In genomic region chr3:102525856-102526255, GRCm38 (mm10) we compare ENCODE assay signal across 15 mouse cellular contexts. TPM values are rescaled to one million over a fixed set of nuclear protein-coding genes. Genes with fewer than 3 reads are reported as not detected.
A peak's percentile ranks its signal among the peaks of the same experiment; 100 is the strongest.
DNase-seq lines count a peak whose midpoint lies in the region; ATAC-seq and TF ChIP-seq lines count a peak whose summit lies in the region.
"Had no signal": no experiment of that assay in that cellular context is flagged by ENCODE, and none has a peak within 500 bp of the region (broad histone marks: within the 10 kb centered on the region; RNA-seq: fewer than 3 reads in every experiment).

No protein-coding gene starts in this region.

- no peak overlapping the region for H3K4me2 ChIP-seq in lung, embryonic 14.5 days
- H3K4me2 ChIP-seq in embryonic facial prominence, embryonic 12.5 days (replicated peaks): no peak overlapping the region
- H3K4me2 ChIP-seq in heart, embryonic 15.5 days: peak overlapping the region; percentile 38
- H3K4me2 ChIP-seq in hindbrain, embryonic 12.5 days (replicated peaks): no peak overlapping the region
- H3K4me2 ChIP-seq: forebrain, embryonic 13.5 days; hindbrain, embryonic 14.5 days; liver, embryonic 13.5 days; neural tube, embryonic 13.5 days had no signal

- no peak for TF ChIP-seq POLR2A in small intestine, adult 2 months (IDR thresholded peaks at IDR 0.05; ENCODE audit: low read depth, low read length)

- no peaks in the 10 kb centered on the region for H3K9me3 ChIP-seq in lung, embryonic 14.5 days (ENCODE audit: low read depth, low read length)
- no peaks in the 10 kb centered on the region for H3K9me3 ChIP-seq in embryonic facial prominence, embryonic 12.5 days
- no peaks in the 10 kb centered on the region for H3K9me3 ChIP-seq in heart, embryonic 15.5 days (replicated peaks)
- H3K9me3 ChIP-seq in hindbrain, embryonic 12.5 days (replicated peaks): no peaks in the 10 kb centered on the region
- H3K9me3 ChIP-seq: forebrain, embryonic 13.5 days; liver, embryonic 13.5 days; neural tube, embryonic 13.5 days had no signal

- 0 out of 2 replicates have a peak, but pooled peaks cover 6% of the 10 kb centered on the region for H3K4me1 ChIP-seq in lung, embryonic 14.5 days (ENCODE audit: insufficient read depth)
- H3K4me1 ChIP-seq in embryonic facial prominence, embryonic 12.5 days: peaks cover 39% of the 10 kb centered on the region
- peaks cover 20% of the 10 kb centered on the region for H3K4me1 ChIP-seq in heart, embryonic 15.5 days (replicated peaks)
- H3K4me1 ChIP-seq in small intestine, adult 2 months (ENCODE audit: control insufficient read depth, insufficient read depth, insufficient read length, low read length): no peaks in the 10 kb centered on the region; the same call in 1 of the 2 replicates
- H3K4me1 ChIP-seq in hindbrain, embryonic 12.5 days: no peaks in the 10 kb centered on the region
- H3K4me1 ChIP-seq: forebrain, embryonic 13.5 days; liver, embryonic 13.5 days; neural tube, embryonic 13.5 days had no signal

- no peak for TF ChIP-seq CTCF in lung, embryonic 14.5 days (IDR thresholded peaks at IDR 0.05; ENCODE audit: low read depth)
- no peak for TF ChIP-seq CTCF in small intestine, adult 2 months (IDR thresholded peaks at IDR 0.05; ENCODE audit: extremely low read depth, insufficient read length, insufficient replicate concordance, low read depth, low read length)

- H3K27me3 ChIP-seq in lung, embryonic 14.5 days (ENCODE audit: insufficient read depth, low read length): no peaks in the 10 kb centered on the region
- H3K27me3 ChIP-seq in embryonic facial prominence, embryonic 12.5 days: no peaks in the 10 kb centered on the region
- H3K27me3 ChIP-seq in heart, embryonic 15.5 days: no peaks in the 10 kb centered on the region
- no peaks in the 10 kb centered on the region for H3K27me3 ChIP-seq in small intestine, adult 2 months (ENCODE audit: control insufficient read depth, insufficient read depth, low read length)
- no peaks in the 10 kb centered on the region for H3K27me3 ChIP-seq in hindbrain, embryonic 12.5 days
- H3K27me3 ChIP-seq: forebrain, embryonic 13.5 days; liver, embryonic 13.5 days; neural tube, embryonic 13.5 days had no signal

- H3K27ac ChIP-seq in lung, embryonic 14.5 days (ENCODE audit: low read depth): no peak overlapping the region
- peak overlapping the region; percentile 71 for H3K27ac ChIP-seq in embryonic facial prominence, embryonic 12.5 days
- 0 out of 2 replicates have a peak overlapping the region, but pooled peaks have one; percentile 6 for H3K27ac ChIP-seq in heart, embryonic 15.5 days
- 0 out of 2 replicates have a peak overlapping the region, but pooled peaks have one; percentile 22 for H3K27ac ChIP-seq in small intestine, adult 2 months (ENCODE audit: insufficient read depth, low read depth, low read length)
- H3K27ac ChIP-seq in hindbrain, embryonic 12.5 days: no peak overlapping the region; the same call in 1 of the 2 replicates
- H3K27ac ChIP-seq: forebrain, embryonic 13.5 days; hindbrain, embryonic 14.5 days; liver, embryonic 13.5 days; neural tube, embryonic 13.5 days had no signal

- 63% methylated on average over 8 of the region's 8 CpGs for WGBS in lung, embryonic 14.5 days
- 50% methylated on average over 8 of the region's 8 CpGs for WGBS in embryonic facial prominence, embryonic 12.5 days
- 61% methylated on average over 8 of the region's 8 CpGs for WGBS in heart, embryonic 15.5 days
- 60% methylated on average over 8 of the region's 8 CpGs for WGBS in small intestine, adult 2 months
- WGBS in hindbrain, embryonic 12.5 days: 65% methylated on average over 8 of the region's 8 CpGs

- ATAC-seq in lung, embryonic 14.5 days (ENCODE audit: insufficient read depth): no peak
- ATAC-seq in embryonic facial prominence, embryonic 12.5 days (ENCODE audit: insufficient number of reproducible peaks, insufficient read depth, low FRiP score, low TSS enrichment): no peak
- no peak for ATAC-seq in heart, embryonic 15.5 days (replicated peaks; ENCODE audit: insufficient number of reproducible peaks, insufficient read depth, low FRiP score, low read depth)
- no peak for ATAC-seq in hindbrain, embryonic 12.5 days (ENCODE audit: low FRiP score)
- ATAC-seq: forebrain, embryonic 13.5 days had no signal

- H3K4me3 ChIP-seq in lung, embryonic 14.5 days (ENCODE audit: low read depth, low read length): no peak overlapping the region
- no peak overlapping the region for H3K4me3 ChIP-seq in embryonic facial prominence, embryonic 12.5 days
- H3K4me3 ChIP-seq in heart, embryonic 15.5 days: peak overlapping the region; percentile 12; the same call in 1 of the 2 replicates
- no peak overlapping the region for H3K4me3 ChIP-seq in small intestine, adult 2 months (ENCODE audit: low read depth, low read length)
- no peak overlapping the region for H3K4me3 ChIP-seq in hindbrain, embryonic 12.5 days
- H3K4me3 ChIP-seq: forebrain, embryonic 13.5 days; liver, embryonic 13.5 days; neural tube, embryonic 13.5 days had no signal

- DNase-seq in lung, embryonic 14.5 days: peak; percentile 14
- no peak for DNase-seq in lung, postnatal 14 days
- DNase-seq in frontal cortex, postnatal 25 days (ENCODE audit: low spot score in 2 of 2): no peak
- DNase-seq: cerebellum, adult 9-11 months; kidney, adult 11 months; liver, embryonic 13.5 days; spleen, adult 18-20 months; thymus, postnatal 36 days had no signal

- no peak overlapping the region for H3K9ac ChIP-seq in lung, embryonic 14.5 days
- no peak overlapping the region for H3K9ac ChIP-seq in embryonic facial prominence, embryonic 12.5 days
- H3K9ac ChIP-seq in heart, embryonic 15.5 days: no peak overlapping the region
- no peak overlapping the region for H3K9ac ChIP-seq in hindbrain, embryonic 12.5 days
- H3K9ac ChIP-seq: forebrain, embryonic 13.5 days; hindbrain, embryonic 14.5 days; liver, embryonic 13.5 days; neural tube, embryonic 13.5 days had no signal

- no peaks in the 10 kb centered on the region for H3K36me3 ChIP-seq in lung, embryonic 14.5 days (ENCODE audit: insufficient read depth)
- no peaks in the 10 kb centered on the region for H3K36me3 ChIP-seq in embryonic facial prominence, embryonic 12.5 days
- H3K36me3 ChIP-seq in heart, embryonic 15.5 days: no peaks in the 10 kb centered on the region
- no peaks in the 10 kb centered on the region for H3K36me3 ChIP-seq in small intestine, adult 2 months (ENCODE audit: control insufficient read depth, insufficient read depth, low read length)
- H3K36me3 ChIP-seq in hindbrain, embryonic 12.5 days: no peaks in the 10 kb centered on the region
- H3K36me3 ChIP-seq: liver, embryonic 13.5 days; neural tube, embryonic 13.5 days had no signal

RNA-seq across cellular contexts. Expression of gene Ngf, which starts 56.1 kb away (rescaled TPM):
- 0.82 and 1.7 TPM in 2 replicates for polyA plus RNA-seq in lung, embryonic 14.5 days (2014; fragmentation: Nextera tagmentation; extraction: Ambion mirVana)
- polyA plus RNA-seq in embryonic facial prominence, embryonic 12.5 days (2016; fragmentation: Nextera tagmentation; extraction: Ambion mirVana): 6.7 and 12.4 TPM in 2 replicates
- 2.6 and 3.1 TPM in 2 replicates for polyA plus RNA-seq in heart, embryonic 15.5 days (2015; fragmentation: Nextera tagmentation; extraction: Ambion mirVana)
- polyA plus RNA-seq in small intestine, adult 2 months (2012; rRNA removed): 2.0 and 2.1 TPM in 2 replicates
- polyA plus RNA-seq in hindbrain, embryonic 12.5 days (2016; fragmentation: Nextera tagmentation; extraction: Ambion mirVana): 1.6 and 2.5 TPM in 2 replicates

Comparison
In these comparisons a context has a peak if more than half of its experiments do, and no peak if none do; other contexts are left out.
1. H3K27ac ChIP-seq: peak in embryonic facial prominence, embryonic 12.5 days (single experiment), heart, embryonic 15.5 days (single experiment) and small intestine, adult 2 months (single experiment); none in lung, embryonic 14.5 days (single experiment) and hindbrain, embryonic 12.5 days (single experiment).